ENCODE assay signal across 14 mouse cellular contexts in the genomic region with DNA sequence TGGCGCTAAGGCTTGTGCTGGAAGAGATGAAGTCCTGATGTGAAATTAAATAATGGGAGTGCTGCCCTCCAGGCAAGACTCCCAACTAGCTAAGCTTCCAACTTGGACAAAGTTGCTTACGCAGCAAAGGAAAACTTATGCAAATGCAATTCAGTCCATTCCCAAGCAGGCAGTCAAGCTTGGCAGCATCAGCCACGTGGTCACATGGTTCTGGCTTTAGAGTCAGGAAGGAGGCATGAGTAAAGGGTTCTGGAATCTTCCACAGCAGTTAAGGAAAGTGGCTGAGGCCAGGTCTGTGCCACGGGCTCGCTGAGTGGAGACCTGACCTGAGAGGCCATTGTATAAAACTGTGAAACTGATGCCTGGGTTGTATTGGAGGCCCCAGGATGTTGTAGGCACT. TPM values are rescaled to one million over a fixed set of nuclear protein-coding genes. Genes with fewer than 3 reads are reported as not detected.
DNase-seq lines count a peak whose midpoint lies in the region; ATAC-seq and TF ChIP-seq lines count a peak whose summit lies in the region.
"Had no signal": no experiment of that assay in that cellular context is flagged by ENCODE, and none has a peak within 500 bp of the region (broad histone marks: within the 10 kb centered on the region; RNA-seq: fewer than 3 reads in every experiment).

No protein-coding gene starts in this region.

- DNase-seq in gastrocnemius, postnatal 14 days: peak; percentile 49
- no peak for DNase-seq in gastrocnemius, adult 8-10 months (ENCODE audit: low spot score in 2 of 2)
- peak; percentile 33 for DNase-seq in right cerebral cortex, adult 18-20 months
- DNase-seq in right cerebral cortex, postnatal 4 days: no peak
- peak; percentile 90 for DNase-seq in kidney, adult 2 months
- peak; percentile 14 for DNase-seq in stomach, postnatal 0 days (ENCODE audit: low spot score)
- DNase-seq in spleen, adult 18-20 months: no peak
- DNase-seq in thymus, postnatal 4 days: no peak
- DNase-seq: cerebellum, adult 11-12 months; left cerebral cortex, postnatal 4 days; lung, postnatal 14 days had no signal

- H3K9ac ChIP-seq in stomach, postnatal 0 days (ENCODE audit: low read length): no peak overlapping the region
- H3K9ac ChIP-seq: embryonic facial prominence, embryonic 12.5 days had no signal

- peak overlapping the region; percentile 85 for H3K27ac ChIP-seq in kidney, adult 2 months (ENCODE audit: insufficient read depth, low read depth, low read length)
- H3K27ac ChIP-seq in stomach, postnatal 0 days (replicated peaks): no peak overlapping the region
- H3K27ac ChIP-seq: embryonic facial prominence, embryonic 12.5 days had no signal

- H3K36me3 ChIP-seq in kidney, adult 2 months (ENCODE audit: control insufficient read depth, insufficient read depth, low read length): no peaks in the 10 kb centered on the region
- no peaks in the 10 kb centered on the region for H3K36me3 ChIP-seq in stomach, postnatal 0 days (ENCODE audit: control insufficient read depth, insufficient read depth, low read length)
- H3K36me3 ChIP-seq: embryonic facial prominence, embryonic 12.5 days had no signal

- no peak for ATAC-seq in stomach, postnatal 0 days (ENCODE audit: low FRiP score, low TSS enrichment)
- ATAC-seq: activated CD4-positive, CD25-positive, alpha-beta regulatory T cell, adult 4 months; intestine, embryonic 16.5 days had no signal

- no peak for TF ChIP-seq EP300 in stomach, postnatal 0 days (optimal IDR thresholded peaks at IDR 0.05)

- H3K4me2 ChIP-seq in stomach, postnatal 0 days (replicated peaks; ENCODE audit: low read depth): no peak overlapping the region
- H3K4me2 ChIP-seq: embryonic facial prominence, embryonic 12.5 days had no signal

- intact Hi-C loops in gastrocnemius, postnatal 14 days (cut with DNase I; ENCODE audit: low total_unique reads): loop anchor here (10.0 kb wide), 1 partner anchor 61 kb away; the partner anchor contains the start of genes Sept10 and Sowahc

- H3K27me3 ChIP-seq in kidney, adult 2 months (replicated peaks; ENCODE audit: control insufficient read depth, insufficient read depth, low read length): no peaks in the 10 kb centered on the region
- H3K27me3 ChIP-seq in stomach, postnatal 0 days (ENCODE audit: control insufficient read depth, insufficient read depth, low read length): no peaks in the 10 kb centered on the region
- H3K27me3 ChIP-seq: embryonic facial prominence, embryonic 12.5 days had no signal

- 21% methylated on average over 5 of the region's 5 CpGs for WGBS in kidney, adult 2 months
- 45% methylated on average over 5 of the region's 5 CpGs for WGBS in stomach, postnatal 0 days

- no peaks in the 10 kb centered on the region for H3K9me3 ChIP-seq in stomach, postnatal 0 days (ENCODE audit: control insufficient read depth, low read length)
- H3K9me3 ChIP-seq: embryonic facial prominence, embryonic 12.5 days had no signal

- no peak overlapping the region for H3K4me3 ChIP-seq in kidney, adult 2 months (ENCODE audit: insufficient read depth, low read depth, low read length)
- no peak overlapping the region for H3K4me3 ChIP-seq in stomach, postnatal 0 days (ENCODE audit: low read depth, low read length)
- H3K4me3 ChIP-seq: embryonic facial prominence, embryonic 12.5 days had no signal

- no peak for TF ChIP-seq POLR2A in kidney, adult 2 months (IDR thresholded peaks at IDR 0.05; ENCODE audit: low read depth, low read length)

- no peak for TF ChIP-seq CTCF in kidney, adult 2 months (conservative IDR thresholded peaks at IDR 0.05; ENCODE audit: insufficient read depth, insufficient read length, low read depth, low read length)
- TF ChIP-seq CTCF in stomach, postnatal 0 days (IDR thresholded peaks at IDR 0.05; ENCODE audit: low read depth): no peak

- peaks cover 4% of the 10 kb centered on the region; the same call in 1 of the 2 replicates for H3K4me1 ChIP-seq in kidney, adult 2 months (ENCODE audit: control insufficient read depth, insufficient read depth, low read length)
- no peaks in the 10 kb centered on the region for H3K4me1 ChIP-seq in stomach, postnatal 0 days (replicated peaks; ENCODE audit: control insufficient read depth, insufficient read depth)
- H3K4me1 ChIP-seq: embryonic facial prominence, embryonic 12.5 days had no signal

RNA-seq across cellular contexts. Expression of gene P4ha1, which starts 37.6 kb away (rescaled TPM):
- total RNA-seq in gastrocnemius, postnatal 14 days (2021): 10 to 100 TPM; 29.9 to 34.2 TPM
- total RNA-seq in gastrocnemius, adult 8-10 months (2022): 10 to 100 TPM; 30.9 to 40.8 (median 32.1) TPM
- polyA plus RNA-seq in kidney, adult 2 months (2012; rRNA removed): 20.4 and 22.7 TPM in 2 replicates
- polyA plus RNA-seq in stomach, postnatal 0 days (2015; fragmentation: Nextera tagmentation; extraction: Ambion mirVana): 13.9 and 17.9 TPM in 2 replicates

Comparison
In these comparisons a context has a peak if more than half of its experiments do, and no peak if none do; other contexts are left out.
1. DNase-seq: peak in gastrocnemius, postnatal 14 days (single experiment), right cerebral cortex, adult 18-20 months (single experiment), kidney, adult 2 months (single experiment) and stomach, postnatal 0 days (single experiment); none in gastrocnemius, adult 8-10 months (0 of 2), right cerebral cortex, postnatal 4 days (single experiment), spleen, adult 18-20 months (0 of 2) and thymus, postnatal 4 days (single experiment).